Mouse (Mus musculus) MEL (cell line): ENCODE results near the gene Dhdh. TPM values are rescaled to one million over a fixed set of nuclear protein-coding genes. Genes with fewer than 3 reads are reported as not detected.

ENCODE experiments used
- DNase-seq: peaks from one replicate; pipeline ENCODE4 v3.0.0; 2011; ENCODE audit warnings: low read depth, low spot score
- H3K27ac ChIP-seq: 2 replicates; pipeline ENCODE4 v1.5.1; 2012; ENCODE audit warnings: low read depth, mild to moderate bottlenecking, control low read depth, low read length, moderate library complexity; ENCODE audit not compliant: control insufficient read depth
- H3K27me3 ChIP-seq, 2 experiments: fragments of 150-350 bp in 1 of 2; sonication (generic) in 1 of 2; 2 replicates each; pipeline ENCODE4 v1.6.1; 2012; ENCODE audit warnings: low read length in 2 of 2, mild to moderate bottlenecking in 2 of 2, improper control_type of control experiment in 1 of 2, moderate library complexity in 1 of 2; ENCODE audit not compliant: insufficient read depth in 2 of 2, control insufficient read depth in 1 of 2
- H3K36me3 ChIP-seq, 2 experiments: 2 replicates each; pipeline ENCODE4 v1.6.1; 2012 to 2014; ENCODE audit warnings: low read length in 2 of 2, improper control_type of control experiment in 1 of 2, inconsistent platforms in 1 of 2, mild to moderate bottlenecking in 1 of 2; ENCODE audit not compliant: insufficient read depth in 2 of 2, control insufficient read depth in 1 of 2
- H3K4me1 ChIP-seq, 2 experiments: fragments of 150-350 bp in 1 of 2; sonication (generic) in 1 of 2; 2 replicates each; pipeline ENCODE4 v1.6.1; 2012; ENCODE audit warnings: low read length in 2 of 2, improper control_type of control experiment in 1 of 2, mild to moderate bottlenecking in 1 of 2; ENCODE audit not compliant: insufficient read depth in 2 of 2, control insufficient read depth in 1 of 2
- H3K4me3 ChIP-seq, 2 experiments: fragments of 150-350 bp in 1 of 2; sonication (generic) in 1 of 2; 2 replicates each; pipeline ENCODE4 v1.5.1; 2012; ENCODE audit warnings: low read depth in 2 of 2, low read length in 2 of 2, mild to moderate bottlenecking in 2 of 2, moderate library complexity in 2 of 2, control low read depth in 1 of 2, improper control_type of control experiment in 1 of 2; ENCODE audit not compliant: control insufficient read depth in 1 of 2, insufficient read depth in 1 of 2
- H3K79me2 ChIP-seq: 2 replicates; pipeline ENCODE4 v1.6.1; 2012; ENCODE audit warnings: mild to moderate bottlenecking, low read length, moderate library complexity; ENCODE audit not compliant: control insufficient read depth, poor library complexity, insufficient read depth
- H3K9ac ChIP-seq: 2 replicates; pipeline ENCODE4 v1.6.1; 2012; ENCODE audit warnings: low read depth, mild to moderate bottlenecking, control low read depth, low read length, moderate library complexity; ENCODE audit not compliant: control insufficient read depth, poor library complexity, severe bottlenecking
- H3K9me3 ChIP-seq: fragments of 150-350 bp; sonication (generic); replicated peaks from 2 replicates; pipeline ENCODE4 v1.6.1; 2012; ENCODE audit warnings: mild to moderate bottlenecking, low read length, improper control_type of control experiment, moderate library complexity; ENCODE audit not compliant: insufficient read depth
- CHD2 ChIP-seq: IDR thresholded peaks from 2 replicates; pipeline ENCODE4 v1.6.1; 2011; ENCODE audit warnings: low read length, improper control_type of control experiment
- CTCF ChIP-seq, 3 experiments: IDR thresholded peaks in 2 of 3; conservative IDR thresholded peaks in 1 of 3; 2 replicates each; pipeline ENCODE4 v1.5.1; 2011 to 2012; ENCODE audit warnings: low read length in 3 of 3, low read depth in 2 of 3, mild to moderate bottlenecking in 2 of 3, improper control_type of control experiment in 1 of 3, inconsistent platforms in 1 of 3, mixed read lengths in 1 of 3, moderate library complexity in 1 of 3; ENCODE audit not compliant: control insufficient read depth in 1 of 3, insufficient read depth in 1 of 3, poor library complexity in 1 of 3, severe bottlenecking in 1 of 3
- E2F4 ChIP-seq: IDR thresholded peaks from 2 replicates; pipeline ENCODE4 v1.6.1; 2011; ENCODE audit warnings: low read depth, low read length, improper control_type of control experiment, borderline replicate concordance
- ELF1 ChIP-seq: IDR thresholded peaks from 2 replicates; pipeline ENCODE4 v1.6.1; 2014; ENCODE audit warnings: low read depth, mild to moderate bottlenecking, inconsistent platforms, low read length, improper control_type of control experiment, moderate library complexity
- EP300 ChIP-seq, 2 experiments: IDR thresholded peaks; 2 replicates each; pipeline ENCODE4 v1.6.1; 2011; ENCODE audit warnings: improper control_type of control experiment in 2 of 2, low read length in 2 of 2, low read depth in 1 of 2, mild to moderate bottlenecking in 1 of 2
- ETS1 ChIP-seq: IDR thresholded peaks from 2 replicates; pipeline ENCODE4 v1.6.1; 2012; ENCODE audit warnings: low read depth, mild to moderate bottlenecking, inconsistent platforms, low read length, improper control_type of control experiment, moderate library complexity
- GABPA ChIP-seq: IDR thresholded peaks from 2 replicates; pipeline ENCODE4 v1.6.1; 2012; ENCODE audit warnings: low read depth, mild to moderate bottlenecking, inconsistent platforms, low read length, improper control_type of control experiment, moderate library complexity
- GATA1 ChIP-seq: IDR thresholded peaks from 2 replicates; pipeline ENCODE4 v1.6.1; 2011; ENCODE audit warnings: low read depth, low read length, improper control_type of control experiment
- JUND ChIP-seq: IDR thresholded peaks from 2 replicates; pipeline ENCODE4 v1.6.1; 2011; ENCODE audit warnings: low read depth, mild to moderate bottlenecking, improper control_type of control experiment, low read length
- MAFK ChIP-seq: IDR thresholded peaks from 2 replicates; pipeline ENCODE4 v1.6.1; 2011; ENCODE audit warnings: low read depth, mild to moderate bottlenecking, low read length, improper control_type of control experiment, borderline replicate concordance
- MYC ChIP-seq: IDR thresholded peaks from 2 replicates; pipeline ENCODE4 v1.6.1; 2011; ENCODE audit warnings: low read depth, mild to moderate bottlenecking, low read length, improper control_type of control experiment, moderate library complexity
- POLR2AphosphoS2 ChIP-seq: IDR thresholded peaks from 2 replicates; pipeline ENCODE4 v1.6.1; 2011; ENCODE audit warnings: low read length, improper control_type of control experiment
- RAD21 ChIP-seq: IDR thresholded peaks from 2 replicates; pipeline ENCODE4 v1.6.1; 2011; ENCODE audit warnings: mild to moderate bottlenecking, low read depth, low read length, improper control_type of control experiment
- RCOR1 ChIP-seq: IDR thresholded peaks from 2 replicates; pipeline ENCODE4 v1.6.1; 2012; ENCODE audit warnings: low read depth, mild to moderate bottlenecking, inconsistent platforms, low read length, improper control_type of control experiment
- SIN3A ChIP-seq: IDR thresholded peaks from 2 replicates; pipeline ENCODE4 v1.6.1; 2012; ENCODE audit warnings: low read length, improper control_type of control experiment, inconsistent platforms
- SMC3 ChIP-seq: IDR thresholded peaks from 2 replicates; pipeline ENCODE4 v1.6.1; 2011; ENCODE audit warnings: low read depth, low read length, improper control_type of control experiment
- TBP ChIP-seq: IDR thresholded peaks from 2 replicates; pipeline ENCODE4 v1.8.0; 2011; ENCODE audit warnings: low read depth, low read length, improper control_type of control experiment
- TCF12 ChIP-seq: IDR thresholded peaks from 2 replicates; pipeline ENCODE4 v1.6.1; 2014; ENCODE audit warnings: low read depth, mild to moderate bottlenecking, inconsistent platforms, low read length, improper control_type of control experiment, moderate library complexity
- ZKSCAN1 ChIP-seq: IDR thresholded peaks from 2 replicates; pipeline ENCODE4 v1.6.1; 2012; ENCODE audit warnings: low read depth, mild to moderate bottlenecking, inconsistent platforms, low read length, improper control_type of control experiment, moderate library complexity
- ZMIZ1 ChIP-seq: IDR thresholded peaks from 2 replicates; pipeline ENCODE4 v1.6.1; 2012; ENCODE audit warnings: low read depth, mild to moderate bottlenecking, inconsistent platforms, low read length, improper control_type of control experiment, moderate library complexity
- polyA plus RNA-seq, 2 experiments: library from polyadenylated mRNA; stranded (reverse) in 1 of 2; unstranded in 1 of 2; fragments of >175 nt in 1 of 2; fragments of >200 nt in 1 of 2; gene quantifications; 2 replicates each; pipeline versions ENCODE4 v1.2.1 to v1.2.4; 2012; ENCODE audit warnings: low replicate concordance in 2 of 2, low read depth in 1 of 2; ENCODE audit not compliant: insufficient read length in 2 of 2, insufficient read depth in 1 of 2, missing spikeins in 1 of 2
- total RNA-seq: library from RNA; depleted of rRNA; stranded (reverse); fragments of 300-350 nt; gene quantifications from 2 replicates; pipeline ENCODE4 v1.2.3, GENCODE M21; 2012

Dhdh gene
- total and polyA plus RNA-seq, 3 experiments, result 0.08 to 1.6 TPM; not detected in 1

- no peak for TF ChIP-seq ZKSCAN1
- peak; percentile 97 for TF ChIP-seq SIN3A
- peak; percentile 99 for TF ChIP-seq TCF12
- TF ChIP-seq POLR2AphosphoS2, result no peak
- TF ChIP-seq RCOR1, result peak; percentile 23; the same call in 1 of the 2 replicates
- TF ChIP-seq TBP, result peak; percentile 56; the same call in 1 of the 2 replicates
- no peak for TF ChIP-seq CTCF (IDR thresholded peaks at IDR 0.05 in 2 of 3, conservative IDR thresholded peaks at IDR 0.05 in 1 of 3; ENCODE audit: control insufficient read depth in 1 of 3, insufficient read depth in 1 of 3, low read depth in 2 of 3, low read length in 3 of 3, poor library complexity in 1 of 3, severe bottlenecking in 1 of 3)
- no peak for TF ChIP-seq GABPA
- peak; percentile 57; the same call in 1 of the 2 replicates for TF ChIP-seq MYC
- peak; percentile 39; the same call in 1 of the 2 replicates for TF ChIP-seq ELF1
- no peak for TF ChIP-seq SMC3
- peak; percentile 86 to 95 for TF ChIP-seq EP300 (IDR thresholded peaks at IDR 0.05; ENCODE audit: low read depth in 1 of 2, low read length in 2 of 2)
- no peak for TF ChIP-seq CHD2
- peak; percentile 30; the same call in 1 of the 2 replicates for TF ChIP-seq MAFK
- no peak for TF ChIP-seq JUND
- TF ChIP-seq GATA1, result peak; percentile 97
- TF ChIP-seq RAD21, result no peak
- TF ChIP-seq E2F4, result no peak
- TF ChIP-seq ZMIZ1, result peak; percentile 36; the same call in 1 of the 2 replicates
These were observed 36.4 kb upstream of the Dhdh start (continued) for GRCm38 (mm10) chr7:45524841-45525621.

- H3K9ac ChIP-seq, result peak overlapping the region; percentile 44
- no peaks in the 10 kb centered on the region for H3K27me3 ChIP-seq
- peaks cover 0 to 30% of the 10 kb centered on the region in 2 experiments; a peak in 2 of 4 replicates for H3K36me3 ChIP-seq
- peaks cover 4 to 17% of the 10 kb centered on the region in 2 experiments; a peak in 3 of 4 replicates for H3K4me1 ChIP-seq
- H3K9me3 ChIP-seq, result no peaks in the 10 kb centered on the region
- H3K27ac ChIP-seq, result no peak overlapping the region
- H3K4me3 ChIP-seq, result peak overlapping the region; percentile 39 to 42
- TF ChIP-seq POLR2AphosphoS2 (no peak), ETS1 (peak; percentile 43; the same call in 1 of the 2 replicates), JUND (no peak)
- TF ChIP-seq, all 39 proteins: peak for 1
- H3K79me2 ChIP-seq, result peaks cover 27% of the 10 kb centered on the region
- DNase-seq, result no peak
These were observed 35.1 kb upstream of the Dhdh start for GRCm38 (mm10) chr7:45523678-45524170.
